Mouse (Mus musculus): ENCODE results near the gene Aars2.

Gene Aars2

DNA sequence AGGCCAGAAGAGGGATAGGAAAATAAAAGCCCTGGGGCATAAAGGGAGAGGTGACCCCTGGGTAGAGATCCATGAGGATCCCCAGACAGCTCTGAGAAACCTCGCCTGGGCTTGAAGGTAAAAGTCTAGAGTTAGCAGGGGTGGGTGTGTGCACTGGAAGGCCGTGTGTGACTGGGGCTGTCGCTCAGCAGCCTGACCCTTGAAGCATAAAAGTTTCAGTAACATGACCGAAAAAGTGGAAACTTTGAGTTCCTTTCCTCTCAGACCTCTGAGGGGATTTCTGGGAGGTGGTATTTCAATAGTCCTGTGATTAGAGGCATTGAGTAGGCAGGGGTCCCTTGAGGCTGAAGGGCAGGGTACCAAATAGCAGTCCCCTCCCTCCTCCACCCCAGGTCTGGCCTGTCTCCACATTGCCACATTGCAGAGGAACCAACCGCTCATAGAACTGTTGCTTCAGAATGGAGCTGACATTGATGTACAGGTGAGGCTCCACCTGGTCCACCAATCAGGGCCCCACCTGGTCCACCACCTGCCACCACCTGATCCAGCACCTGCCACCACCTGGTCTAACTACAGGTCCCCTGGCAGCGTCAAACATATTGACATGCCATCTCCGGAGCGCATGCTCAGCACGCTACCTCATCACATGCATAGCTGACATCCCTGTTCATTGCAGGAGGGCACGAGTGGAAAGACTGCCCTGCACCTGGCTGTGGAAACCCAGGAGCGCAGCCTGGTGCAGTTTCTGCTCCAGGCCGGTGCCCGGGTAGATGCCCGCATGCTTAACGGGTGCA is 53.3 kb downstream of the Aars2 start:
- peak; percentile 53 to 72 for DNase-seq

- no peak for DNase-seq
Observed at GRCm38 (mm10) chr17:45563216-45563615, 56.6 kb downstream of the Aars2 start.

- DNase-seq: peak; percentile 90 to 94
Observed at GRCm38 (mm10) chr17:45563655-45564530, 57.3 kb downstream of the Aars2 start, which contains the start of gene Slc35b2. TSS of gene Slc35b2 (plus strand) at chr17:45563874.

DNA sequence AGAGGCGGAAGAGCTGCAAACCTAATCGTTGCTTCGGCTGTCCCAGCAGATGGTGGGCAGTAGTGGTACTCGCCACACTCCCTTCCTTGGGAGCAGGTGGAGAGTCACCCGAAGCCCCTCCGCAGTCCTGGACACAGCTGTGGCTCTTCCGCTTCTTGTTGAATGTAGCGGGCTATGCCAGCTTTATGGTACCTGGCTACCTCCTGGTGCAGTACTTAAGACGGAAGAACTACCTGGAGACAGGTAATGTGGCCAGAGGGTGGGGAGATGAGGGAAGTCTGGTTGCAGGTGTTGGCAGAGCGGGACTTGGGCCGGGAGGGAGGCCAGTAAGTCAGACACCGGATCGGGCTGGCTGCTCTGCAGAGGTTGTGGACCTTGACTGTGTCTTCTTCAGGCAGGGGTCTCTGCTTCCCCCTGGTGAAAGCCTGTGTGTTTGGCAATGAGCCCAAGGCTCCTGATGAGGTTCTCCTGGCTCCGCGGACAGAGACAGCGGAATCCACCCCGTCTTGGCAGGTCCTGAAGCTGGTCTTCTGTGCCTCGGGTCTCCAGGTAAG is 58.0 kb downstream of the Aars2 start:
- no peak for DNase-seq

DNA sequence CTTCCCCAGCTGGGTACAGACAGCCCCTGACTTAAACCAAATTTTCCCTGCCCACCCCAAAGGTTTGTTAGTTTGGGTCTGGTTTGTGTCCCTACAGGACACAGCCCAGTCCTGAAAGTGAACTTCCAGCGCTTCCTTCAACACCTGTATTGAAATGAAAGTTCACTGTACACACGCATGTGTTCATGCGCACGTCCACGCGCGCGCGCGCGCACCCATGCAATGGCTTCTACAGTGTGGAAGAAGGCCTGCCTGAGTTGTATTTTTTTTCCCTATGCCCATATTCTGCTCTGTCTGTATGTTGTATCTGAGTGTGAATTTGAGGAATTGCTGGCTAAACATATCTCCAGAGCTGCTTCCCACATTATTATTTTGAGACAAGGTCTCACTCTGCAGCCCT is 58.5 kb downstream of the Aars2 start:
- DNase-seq: no peak

GRCm38 (mm10) chr17:45566031-45566359 is 59.4 kb downstream of the Aars2 start:
- DNase-seq: no peak

- no peak for DNase-seq
Observed at GRCm38 (mm10) chr17:45566360-45567161, 59.9 kb downstream of the Aars2 start.

GRCm38 (mm10) chr17:45567162-45567601 is 60.5 kb downstream of the Aars2 start:
- DNase-seq: no peak

- DNase-seq: no peak
Observed at GRCm38 (mm10) chr17:45568990-45569389, 62.3 kb downstream of the Aars2 start.

DNA sequence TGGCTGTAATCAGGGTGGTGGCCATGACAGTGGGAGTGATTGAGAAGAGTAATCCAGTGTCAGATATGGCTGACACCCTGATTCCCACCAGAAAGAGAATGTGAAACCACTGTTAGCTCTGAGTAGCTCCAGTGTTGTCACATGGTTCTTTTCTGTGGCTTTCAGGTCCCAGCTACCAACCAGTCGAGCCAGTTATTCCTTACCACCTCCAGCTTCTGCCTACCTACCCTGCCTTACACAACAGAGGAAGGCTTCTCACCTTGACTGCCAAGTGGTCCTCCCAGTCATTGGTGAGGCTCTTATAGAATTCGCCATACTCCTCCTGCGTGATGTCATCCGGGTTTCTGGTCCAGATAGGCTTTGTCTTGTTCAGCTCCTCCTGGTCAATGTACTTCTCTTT is 63.4 kb downstream of the Aars2 start:
- DNase-seq: no peak
